Mouse (Mus musculus): ENCODE measurements around the gene Syt14. TPM values are rescaled to one million over a fixed set of nuclear protein-coding genes. Genes with fewer than 3 reads are reported as not detected.

Gene Syt14
- polyA plus RNA-seq (2015; fragmentation: Nextera tagmentation; extraction: Ambion mirVana), result 8.5 and 8.7 TPM in 2 replicates

DNA sequence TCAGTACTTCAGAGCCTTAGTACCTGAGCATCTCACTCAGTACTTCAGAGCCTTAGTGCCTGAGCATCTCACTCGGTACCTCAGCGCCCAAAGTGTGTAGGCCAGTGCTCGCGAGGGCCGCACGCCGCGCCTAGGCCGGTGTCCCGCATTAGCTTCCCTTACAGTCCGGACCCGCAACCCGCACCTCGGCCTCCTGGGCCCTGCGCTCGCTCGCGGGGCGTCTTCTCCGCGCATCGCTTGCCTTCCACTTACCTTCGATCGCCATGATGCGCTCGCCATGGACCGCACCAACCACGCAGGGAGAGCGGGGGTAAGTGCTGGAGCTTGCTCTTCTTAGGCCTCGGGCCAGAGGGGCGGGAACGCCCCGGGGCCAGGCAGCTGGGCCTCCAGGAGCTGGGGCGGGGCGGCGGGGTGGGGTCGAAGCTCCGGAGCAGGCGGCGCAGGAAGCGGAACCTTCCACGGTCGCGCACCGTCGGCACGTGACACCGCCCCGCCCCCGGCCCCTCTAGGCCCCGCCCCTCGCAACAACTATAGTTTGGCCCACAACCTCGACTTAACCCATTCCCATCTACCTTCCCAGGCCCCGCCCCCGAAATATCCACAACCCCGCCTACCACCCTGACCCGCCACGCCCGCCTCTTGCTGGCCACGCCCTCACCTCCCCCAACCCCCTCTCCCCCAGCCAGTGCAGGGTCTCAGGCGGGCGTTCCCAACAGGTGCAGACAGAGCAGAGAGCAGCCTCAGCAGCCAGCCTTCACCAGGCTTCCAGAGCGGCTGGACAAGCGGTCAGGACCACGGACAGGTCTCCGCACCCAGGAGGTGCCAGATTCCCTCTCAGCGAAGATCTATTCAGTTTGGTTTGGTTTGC, at the start of gene Syt14:
Syt14 (minus strand) TSS at position 405 of the 868 bp plus-strand sequence.
- peak within 1 kb of the TSS; percentile 87 for H3K4me3 ChIP-seq
- WGBS, result under 1% methylated on average over 65 of the region's 67 CpGs
- H3K36me3 ChIP-seq, result no peaks in the 10 kb centered on the region
- peak; percentile 93 for ATAC-seq (replicated peaks)
- peak within 1 kb of the TSS; percentile 89 for H3K4me2 ChIP-seq (replicated peaks)
- peak within 1 kb of the TSS; percentile 81 for H3K9ac ChIP-seq (replicated peaks)
- H3K4me1 ChIP-seq, result peaks cover 15% of the 10 kb centered on the region
- 0 out of 2 replicates have a peak, but pooled peaks cover 2% of the 10 kb centered on the region for H3K27me3 ChIP-seq
- H3K9me3 ChIP-seq, result no peaks in the 10 kb centered on the region
- H3K27ac ChIP-seq (replicated peaks), result peak within 1 kb of the TSS; percentile 67

DNA sequence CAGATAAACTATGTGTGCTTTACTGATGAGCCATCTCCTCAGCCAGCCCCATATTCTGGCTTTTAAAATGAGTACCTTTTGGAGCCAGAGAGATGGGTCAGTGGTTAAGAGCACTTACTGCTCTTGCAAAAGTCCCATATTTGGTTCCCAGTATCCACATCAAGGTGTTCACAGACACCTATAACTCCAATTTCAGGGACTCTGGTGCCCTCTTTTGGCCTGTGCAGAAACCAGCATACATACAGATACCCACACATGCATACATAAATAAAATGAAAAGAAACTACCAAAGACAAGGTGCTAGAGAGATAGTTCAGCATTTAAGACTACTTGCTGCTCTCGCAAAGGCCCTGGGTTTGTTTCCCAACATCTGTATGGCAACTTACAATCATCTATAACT, 48.4 kb upstream of the Syt14 start:
- H3K9ac ChIP-seq (replicated peaks), result no peak overlapping the region
- no peaks in the 10 kb centered on the region for H3K9me3 ChIP-seq
- H3K4me3 ChIP-seq, result no peak overlapping the region
- H3K4me2 ChIP-seq (replicated peaks), result no peak overlapping the region
- H3K27me3 ChIP-seq, result no peaks in the 10 kb centered on the region
- ATAC-seq (replicated peaks), result no peak
- WGBS, result 100% methylated on average over 1 of the region's 1 CpGs
- no peak overlapping the region for H3K27ac ChIP-seq (replicated peaks)
- H3K36me3 ChIP-seq, result no peaks in the 10 kb centered on the region
- H3K4me1 ChIP-seq, result peaks cover 22% of the 10 kb centered on the region

DNA sequence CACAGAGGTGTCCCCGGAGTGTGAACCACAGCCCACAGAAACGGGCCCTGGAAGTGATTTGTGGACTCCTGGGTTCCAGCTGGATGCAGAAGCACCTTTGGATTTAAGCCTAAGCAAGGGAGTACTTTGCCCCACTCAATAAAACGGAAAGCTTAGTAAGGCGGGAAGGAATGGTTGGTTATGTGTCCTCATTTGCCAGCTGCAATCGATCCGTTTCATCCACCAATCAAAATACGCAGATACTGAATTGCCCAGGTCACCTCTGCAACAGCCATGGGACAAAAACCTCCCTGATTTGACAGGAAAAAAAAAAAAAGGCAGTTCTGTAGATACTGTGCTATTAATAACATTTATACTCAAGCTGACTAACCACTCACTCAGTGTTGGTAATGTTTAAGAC, 47.5 kb upstream of the Syt14 start:
- no peaks in the 10 kb centered on the region for H3K9me3 ChIP-seq
- no peak overlapping the region for H3K9ac ChIP-seq (replicated peaks)
- no peaks in the 10 kb centered on the region for H3K36me3 ChIP-seq
- peak overlapping the region; percentile 62 for H3K27ac ChIP-seq (replicated peaks)
- no peaks in the 10 kb centered on the region for H3K27me3 ChIP-seq
- ATAC-seq (replicated peaks), result no peak
- H3K4me1 ChIP-seq, result peaks cover 22% of the 10 kb centered on the region
- H3K4me3 ChIP-seq, result no peak overlapping the region
- no peak overlapping the region for H3K4me2 ChIP-seq (replicated peaks)
- WGBS, result 65% methylated on average over 7 of the region's 7 CpGs

DNA sequence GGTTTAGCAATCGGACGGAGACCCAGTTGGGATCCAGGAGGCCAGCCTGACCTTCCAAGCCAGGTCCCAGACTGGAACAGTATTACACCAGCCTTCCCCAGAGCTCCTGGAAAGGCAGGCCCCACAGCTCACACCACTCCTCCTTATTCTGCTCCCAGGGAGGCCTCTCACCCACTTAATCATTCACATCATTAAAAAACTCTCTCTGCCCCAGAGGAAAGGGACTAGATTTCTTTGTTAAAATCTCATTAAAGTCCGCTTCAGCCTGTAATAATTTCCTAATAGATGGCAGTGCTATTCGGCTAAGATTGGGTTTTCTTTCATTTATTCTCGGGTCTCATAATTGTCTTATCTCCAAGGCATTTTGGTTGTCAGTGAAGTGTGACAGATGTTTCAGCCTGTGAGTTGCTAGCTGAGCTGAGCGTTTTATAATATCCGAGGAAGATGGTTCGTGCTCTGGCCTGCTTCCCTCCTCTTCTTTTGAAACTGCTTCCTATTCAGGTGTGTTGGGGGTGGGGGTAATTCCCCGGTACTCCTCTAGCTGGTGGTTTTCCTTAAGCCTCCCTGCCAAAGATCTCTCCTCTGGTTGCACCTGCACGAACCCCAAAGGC, 46.8 kb upstream of the Syt14 start:
- Histone ChIP-seq H3K4me1 (peaks cover 22% of the 10 kb centered on the region), H3K27me3 (no peaks in the 10 kb centered on the region), H3K36me3 (no peaks in the 10 kb centered on the region), H3K4me2 (replicated peaks) (no peak overlapping the region), H3K4me3 (no peak overlapping the region), H3K9me3 (no peaks in the 10 kb centered on the region), H3K27ac (replicated peaks) (peak overlapping the region; percentile 62), H3K9ac (replicated peaks) (0 out of 2 replicates have a peak overlapping the region, but pooled peaks have one; percentile 1)
- WGBS, result 13% methylated on average over 10 of the region's 10 CpGs
- ATAC-seq (replicated peaks), result peak; percentile 57; the same call in 1 of the 2 replicates

DNA sequence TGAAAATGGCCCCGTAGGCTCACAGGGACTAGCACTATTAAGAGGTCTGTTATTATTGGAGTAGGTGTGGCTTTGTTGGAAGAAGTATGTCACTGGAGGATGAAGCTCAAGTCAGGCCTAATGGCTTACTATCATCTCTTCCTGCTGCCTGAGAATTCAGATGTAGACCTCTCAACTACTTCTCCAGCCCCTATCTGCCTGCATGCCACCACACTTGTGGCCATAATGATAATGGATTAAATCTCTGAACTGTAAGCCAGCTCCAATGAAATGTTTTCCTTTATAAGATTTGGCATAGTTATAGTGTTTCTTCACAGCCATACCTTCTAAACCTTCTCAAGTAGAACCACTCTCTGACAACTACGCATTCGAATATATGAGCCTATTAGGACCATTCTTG, 27.0 kb upstream of the Syt14 start:
- Histone ChIP-seq H3K27me3 (no peaks in the 10 kb centered on the region), H3K4me3 (no peak overlapping the region), H3K4me2 (replicated peaks) (no peak overlapping the region), H3K36me3 (no peaks in the 10 kb centered on the region), H3K27ac (replicated peaks) (no peak overlapping the region), H3K4me1 (no peaks in the 10 kb centered on the region), H3K9me3 (no peaks in the 10 kb centered on the region), H3K9ac (replicated peaks) (no peak overlapping the region)
- ATAC-seq (replicated peaks), result no peak
- 89% methylated on average over 3 of the region's 3 CpGs for WGBS

DNA sequence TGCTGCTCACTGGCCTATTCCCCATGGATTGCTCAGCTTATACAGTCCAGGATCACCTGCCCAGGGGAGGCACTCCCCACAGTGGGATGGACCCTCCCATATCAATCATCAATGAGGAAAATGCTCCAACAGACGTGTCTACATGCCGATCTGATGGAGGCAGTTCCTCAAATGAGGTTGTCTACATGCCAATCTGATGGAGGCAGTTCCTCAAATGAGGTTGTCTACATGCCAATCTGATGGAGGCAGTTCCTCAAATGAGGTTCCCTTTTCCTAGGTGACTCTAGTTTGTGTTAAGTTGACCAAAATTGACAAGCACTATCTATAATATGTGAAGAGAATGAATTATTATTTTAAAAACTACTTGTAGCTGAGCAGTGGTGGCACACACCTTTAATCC, 24.6 kb upstream of the Syt14 start:
- Histone ChIP-seq H3K27me3 (no peaks in the 10 kb centered on the region), H3K4me2 (replicated peaks) (no peak overlapping the region), H3K4me3 (no peak overlapping the region), H3K9me3 (no peaks in the 10 kb centered on the region), H3K27ac (replicated peaks) (no peak overlapping the region), H3K36me3 (no peaks in the 10 kb centered on the region), H3K9ac (replicated peaks) (no peak overlapping the region), H3K4me1 (no peaks in the 10 kb centered on the region)
- ATAC-seq (replicated peaks), result no peak
- WGBS, result 88% methylated on average over 2 of the region's 2 CpGs

DNA sequence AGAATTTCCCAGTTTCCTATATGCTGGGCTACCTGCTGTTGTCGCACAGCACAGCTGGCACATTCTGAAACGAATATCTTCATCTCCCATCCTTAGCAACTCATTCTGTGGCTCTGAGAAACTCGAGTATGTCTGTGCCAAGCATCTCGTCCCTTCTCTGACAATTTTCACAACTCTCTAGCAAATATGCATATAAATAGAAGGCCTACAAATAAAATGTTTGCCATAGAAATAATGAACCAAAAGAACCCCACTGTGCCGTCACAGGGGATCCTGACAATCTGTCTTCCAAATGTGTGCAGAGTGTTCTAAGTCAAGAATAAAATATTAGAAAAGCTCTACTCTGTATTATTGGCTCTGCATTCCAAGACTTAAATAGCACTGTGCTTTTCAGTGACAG, 24.0 kb upstream of the Syt14 start:
- Histone ChIP-seq H3K27ac (replicated peaks) (no peak overlapping the region), H3K27me3 (no peaks in the 10 kb centered on the region), H3K9ac (replicated peaks) (no peak overlapping the region), H3K9me3 (no peaks in the 10 kb centered on the region), H3K4me1 (no peaks in the 10 kb centered on the region), H3K4me3 (no peak overlapping the region), H3K4me2 (replicated peaks) (no peak overlapping the region), H3K36me3 (no peaks in the 10 kb centered on the region)
- WGBS, result 57% methylated on average over 5 of the region's 5 CpGs
- ATAC-seq (replicated peaks), result no peak

DNA sequence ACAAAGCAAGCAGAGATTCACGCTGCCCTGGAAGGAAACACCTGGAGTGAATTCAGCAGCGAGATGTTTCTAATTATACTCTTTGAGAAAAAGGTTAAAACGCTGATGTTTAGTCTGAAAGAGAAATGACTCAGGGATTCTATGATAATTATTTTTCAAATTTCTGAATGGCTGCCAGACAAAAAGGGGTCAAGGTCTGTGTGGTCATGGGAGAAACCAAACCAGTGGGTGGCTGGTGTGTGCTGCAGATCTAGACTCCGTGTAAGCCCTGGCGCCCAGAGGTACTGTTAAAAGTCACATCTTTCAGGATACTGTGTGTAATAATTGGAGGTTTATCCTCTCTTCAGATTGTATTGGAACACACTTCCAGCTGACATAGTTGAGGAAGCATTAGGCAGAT, 18.8 kb upstream of the Syt14 start:
- WGBS, result 74% methylated on average over 5 of the region's 5 CpGs
- Histone ChIP-seq H3K27me3 (no peaks in the 10 kb centered on the region), H3K9me3 (no peaks in the 10 kb centered on the region), H3K4me1 (no peaks in the 10 kb centered on the region), H3K9ac (replicated peaks) (no peak overlapping the region), H3K27ac (replicated peaks) (no peak overlapping the region), H3K4me3 (no peak overlapping the region), H3K36me3 (no peaks in the 10 kb centered on the region), H3K4me2 (replicated peaks) (no peak overlapping the region)
- ATAC-seq (replicated peaks), result no peak

DNA sequence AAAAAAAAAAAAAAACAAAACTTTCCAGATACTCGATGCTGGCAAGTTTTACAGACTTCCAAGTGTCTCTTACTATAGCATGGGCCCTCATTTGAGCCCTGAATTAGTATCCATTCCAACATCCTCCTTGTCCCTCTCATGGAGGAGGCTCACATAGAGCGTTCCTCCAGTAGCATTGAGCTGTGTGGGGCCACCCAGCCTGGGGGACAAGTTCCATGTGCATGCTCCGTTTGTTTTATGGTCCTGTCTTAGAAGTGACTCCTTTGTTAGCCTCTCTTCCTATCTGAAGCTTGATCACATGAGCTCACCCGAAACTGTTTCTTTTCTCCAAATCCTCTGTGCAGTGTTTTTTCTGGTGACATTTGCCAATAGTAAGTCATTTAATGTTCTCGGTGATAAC, 17.5 kb upstream of the Syt14 start:
- WGBS, result 77% methylated on average over 5 of the region's 5 CpGs
- no peak for ATAC-seq (replicated peaks)

DNA sequence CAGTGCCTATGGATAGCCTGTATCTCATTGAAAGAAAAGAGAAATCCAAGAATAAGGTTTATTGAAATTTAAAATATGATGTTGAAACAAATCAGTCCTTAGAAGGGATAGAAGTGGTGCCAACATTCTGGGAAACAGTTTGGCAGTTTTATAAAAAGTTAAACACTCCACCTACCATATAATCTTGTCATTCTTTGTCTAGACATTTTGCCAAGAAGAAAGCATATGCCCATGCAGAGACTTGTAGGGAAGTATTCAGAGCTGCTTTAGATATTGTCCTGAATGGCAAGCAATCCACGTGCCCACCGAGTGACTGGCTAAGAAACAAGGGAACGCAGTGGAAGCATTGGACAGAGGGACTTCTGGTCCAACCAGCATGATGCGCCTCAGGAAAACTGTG, 12.0 kb upstream of the Syt14 start:
- no peaks in the 10 kb centered on the region for H3K27me3 ChIP-seq
- H3K27ac ChIP-seq (replicated peaks), result no peak overlapping the region
- H3K4me2 ChIP-seq (replicated peaks), result no peak overlapping the region
- H3K9me3 ChIP-seq, result no peaks in the 10 kb centered on the region
- no peak overlapping the region for H3K9ac ChIP-seq (replicated peaks)
- ATAC-seq (replicated peaks), result no peak
- H3K4me1 ChIP-seq, result no peaks in the 10 kb centered on the region
- WGBS, result 92% methylated on average over 4 of the region's 4 CpGs
- H3K4me3 ChIP-seq, result no peak overlapping the region
- no peaks in the 10 kb centered on the region for H3K36me3 ChIP-seq

More for the DNA sequence above, 17.5 kb upstream of the Syt14 start:
- Histone ChIP-seq H3K9ac (replicated peaks) (no peak overlapping the region), H3K4me3 (no peak overlapping the region), H3K4me1 (no peaks in the 10 kb centered on the region), H3K27me3 (no peaks in the 10 kb centered on the region), H3K4me2 (replicated peaks) (no peak overlapping the region), H3K27ac (replicated peaks) (no peak overlapping the region), H3K36me3 (no peaks in the 10 kb centered on the region), H3K9me3 (no peaks in the 10 kb centered on the region)

DNA sequence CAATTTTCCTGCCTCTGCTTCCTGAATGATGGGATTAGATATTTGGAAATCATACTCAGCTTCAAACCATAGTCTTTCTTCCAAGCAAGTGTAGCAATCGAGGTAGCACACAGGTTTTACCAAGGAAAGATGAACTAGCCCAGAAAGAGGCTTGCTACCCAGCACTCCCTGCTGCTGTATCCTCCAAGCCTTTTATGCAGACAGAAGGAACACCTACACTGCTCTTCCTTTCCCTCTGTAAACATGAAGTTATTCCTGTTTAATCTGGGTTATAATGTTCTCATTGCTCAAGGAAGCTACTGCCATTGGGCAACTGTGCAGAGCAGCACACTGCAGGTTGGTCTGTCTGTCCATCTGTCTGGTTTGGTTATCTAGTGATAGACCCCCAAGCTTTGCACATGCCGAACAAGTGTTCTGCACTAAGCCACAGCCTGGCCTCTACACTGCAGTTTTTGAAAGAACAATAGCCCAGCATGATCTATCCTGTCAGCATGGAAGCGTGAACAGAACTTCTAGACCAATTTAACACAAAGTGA, 7.3 kb upstream of the Syt14 start:
- 50% methylated on average over 3 of the region's 3 CpGs for WGBS
- Histone ChIP-seq H3K4me3 (no peak overlapping the region), H3K27ac (replicated peaks) (no peak overlapping the region), H3K9ac (replicated peaks) (no peak overlapping the region), H3K36me3 (no peaks in the 10 kb centered on the region), H3K4me1 (no peaks in the 10 kb centered on the region), H3K9me3 (no peaks in the 10 kb centered on the region), H3K27me3 (0 out of 2 replicates have a peak, but pooled peaks cover 2% of the 10 kb centered on the region), H3K4me2 (replicated peaks) (no peak overlapping the region)
- no peak for ATAC-seq (replicated peaks)

DNA sequence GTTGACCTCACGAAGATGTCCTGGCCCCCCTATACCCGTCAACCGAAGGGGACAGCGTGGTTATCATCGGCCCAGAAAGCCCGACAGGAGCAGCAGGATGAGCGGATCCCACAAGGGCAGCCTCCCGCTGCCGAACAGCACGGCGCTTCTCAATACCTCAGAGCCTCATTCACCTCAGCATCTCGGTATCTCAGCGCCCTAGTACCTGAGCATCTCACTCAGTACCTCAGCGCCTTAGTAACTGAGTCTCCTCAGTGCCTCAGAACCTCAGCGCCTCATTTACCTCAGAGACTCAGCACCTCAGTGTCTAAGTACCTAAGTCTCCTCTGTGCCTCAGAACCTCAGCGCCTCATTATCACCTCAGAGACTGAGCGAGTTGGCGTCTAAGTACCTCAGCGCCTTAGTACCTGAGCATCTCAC, 614 bp downstream of the Syt14 start:
- Histone ChIP-seq H3K36me3 (no peaks in the 10 kb centered on the region), H3K4me2 (replicated peaks) (peak overlapping the region; percentile 89), H3K4me3 (peak overlapping the region; percentile 87), H3K27ac (replicated peaks) (no peak overlapping the region; the same call in 1 of the 2 replicates), H3K4me1 (peaks cover 15% of the 10 kb centered on the region), H3K27me3 (0 out of 2 replicates have a peak, but pooled peaks cover 2% of the 10 kb centered on the region), H3K9ac (replicated peaks) (peak overlapping the region; percentile 81), H3K9me3 (no peaks in the 10 kb centered on the region)
- ATAC-seq (replicated peaks), result no peak
- under 1% methylated on average over 19 of the region's 19 CpGs for WGBS
